Mouse (Mus musculus): Measurements from ENCODE around the gene AA986860.

The AA986860 gene

DNA sequence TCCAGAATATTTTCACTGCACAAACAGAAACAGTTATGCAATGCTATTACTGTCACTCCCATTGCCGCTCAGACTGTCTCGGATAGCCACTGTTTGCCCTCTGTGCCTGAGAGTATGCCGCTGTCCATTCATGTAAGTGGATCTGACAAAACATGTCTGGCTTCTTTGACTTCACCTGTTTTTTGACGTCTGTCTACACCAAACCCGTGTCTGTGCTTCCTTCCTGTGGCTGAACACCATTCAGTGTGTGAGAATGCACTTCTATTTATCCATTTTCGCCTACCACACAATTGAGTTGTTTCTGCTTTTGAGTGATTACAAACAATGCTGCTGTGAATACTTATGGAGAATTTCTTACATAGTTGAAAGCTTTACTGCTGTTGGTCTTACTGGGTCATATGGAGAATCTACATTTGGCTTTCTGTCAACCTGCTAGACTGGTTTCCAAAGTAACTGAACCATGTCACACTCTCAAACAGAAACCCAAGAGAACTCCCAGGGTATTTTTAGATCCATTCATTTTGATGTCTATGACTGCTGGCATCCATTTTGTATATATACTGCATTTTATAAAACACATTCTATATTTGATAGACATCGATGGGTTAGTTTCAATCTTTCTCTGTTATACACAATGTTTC, 44.0 kb downstream of the AA986860 start:
- no peak for DNase-seq (ENCODE audit: low read depth)

DNA sequence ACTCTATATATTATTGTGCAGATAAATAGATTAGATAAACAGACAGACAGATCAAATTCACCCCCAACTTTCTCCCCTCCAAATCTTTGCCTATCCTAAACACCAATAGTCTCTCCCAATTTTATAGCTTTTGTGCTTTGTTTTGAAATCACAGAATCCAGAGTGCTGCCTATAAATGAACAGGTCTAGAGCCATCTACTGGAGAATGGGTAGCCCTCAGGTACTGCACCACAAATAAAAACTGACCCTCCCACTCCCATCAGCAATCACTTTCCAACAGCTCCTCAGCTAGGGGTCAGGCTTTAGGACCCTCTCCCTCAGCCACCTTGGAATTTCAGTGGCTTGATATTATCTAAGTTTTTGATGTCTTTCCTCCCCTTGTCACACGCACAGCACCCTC, 44.9 kb downstream of the AA986860 start:
- peak; percentile 22 for DNase-seq (ENCODE audit: low read depth)

DNA sequence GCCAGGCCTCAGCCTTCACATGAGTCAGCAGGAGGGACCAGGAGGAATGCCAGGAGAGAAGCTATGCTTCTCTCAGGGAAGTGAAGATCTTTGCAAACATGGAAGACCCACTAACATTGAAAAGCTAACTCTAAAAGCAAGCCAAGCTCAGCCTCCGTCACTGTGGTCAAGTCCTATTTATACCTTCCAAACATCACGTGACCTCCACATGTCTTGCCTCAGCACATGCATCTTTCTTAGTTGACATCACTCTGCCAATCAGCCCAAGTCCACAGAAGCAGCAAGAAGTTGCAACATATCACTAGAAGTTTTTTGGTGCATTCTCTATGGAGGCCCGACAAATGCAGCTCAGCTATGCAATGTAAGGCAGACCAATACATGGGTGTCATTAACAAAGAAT, 48.1 kb downstream of the AA986860 start:
- DNase-seq (ENCODE audit: low read depth): no peak

DNA sequence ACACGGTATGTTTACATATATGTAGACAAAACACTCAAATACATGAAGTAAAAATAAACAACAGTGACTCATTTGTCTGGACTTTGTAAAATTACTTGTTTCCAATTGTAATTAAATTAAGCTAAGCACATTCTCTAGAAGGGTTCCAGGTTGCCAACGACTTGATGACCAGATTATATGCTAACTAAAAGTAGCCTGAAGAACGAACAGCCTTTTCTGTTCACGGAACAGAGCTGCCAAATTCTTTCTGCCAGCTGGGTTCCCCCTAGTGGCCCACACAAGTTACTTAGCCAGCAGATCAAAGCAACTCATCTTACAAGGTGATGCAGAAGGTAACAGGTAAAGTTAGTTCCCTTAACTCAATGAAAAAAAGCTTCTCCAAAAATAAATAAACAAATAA, 52.3 kb downstream of the AA986860 start:
- DNase-seq (ENCODE audit: low read depth): peak; percentile 65

DNA sequence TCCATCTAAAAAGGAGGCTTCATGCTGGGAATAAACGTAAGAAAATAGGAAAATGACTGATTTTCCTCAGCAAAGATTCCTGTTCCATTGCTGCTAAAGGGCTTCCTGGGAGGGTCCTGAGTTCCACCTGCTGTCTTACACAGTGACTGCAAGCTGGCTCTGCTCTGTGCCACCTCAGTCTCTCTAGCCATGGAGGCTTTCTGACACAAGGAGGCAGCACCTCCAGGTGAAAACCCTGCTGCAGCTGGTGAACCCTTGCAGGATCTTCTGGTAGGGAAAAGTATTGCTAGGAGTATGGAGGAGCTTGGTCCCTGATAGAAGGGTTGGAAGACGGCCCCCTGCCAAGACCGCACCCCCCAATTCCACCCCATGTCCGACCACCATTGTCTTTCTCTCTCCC, 55.2 kb downstream of the AA986860 start:
- DNase-seq (ENCODE audit: low read depth): no peak

DNA sequence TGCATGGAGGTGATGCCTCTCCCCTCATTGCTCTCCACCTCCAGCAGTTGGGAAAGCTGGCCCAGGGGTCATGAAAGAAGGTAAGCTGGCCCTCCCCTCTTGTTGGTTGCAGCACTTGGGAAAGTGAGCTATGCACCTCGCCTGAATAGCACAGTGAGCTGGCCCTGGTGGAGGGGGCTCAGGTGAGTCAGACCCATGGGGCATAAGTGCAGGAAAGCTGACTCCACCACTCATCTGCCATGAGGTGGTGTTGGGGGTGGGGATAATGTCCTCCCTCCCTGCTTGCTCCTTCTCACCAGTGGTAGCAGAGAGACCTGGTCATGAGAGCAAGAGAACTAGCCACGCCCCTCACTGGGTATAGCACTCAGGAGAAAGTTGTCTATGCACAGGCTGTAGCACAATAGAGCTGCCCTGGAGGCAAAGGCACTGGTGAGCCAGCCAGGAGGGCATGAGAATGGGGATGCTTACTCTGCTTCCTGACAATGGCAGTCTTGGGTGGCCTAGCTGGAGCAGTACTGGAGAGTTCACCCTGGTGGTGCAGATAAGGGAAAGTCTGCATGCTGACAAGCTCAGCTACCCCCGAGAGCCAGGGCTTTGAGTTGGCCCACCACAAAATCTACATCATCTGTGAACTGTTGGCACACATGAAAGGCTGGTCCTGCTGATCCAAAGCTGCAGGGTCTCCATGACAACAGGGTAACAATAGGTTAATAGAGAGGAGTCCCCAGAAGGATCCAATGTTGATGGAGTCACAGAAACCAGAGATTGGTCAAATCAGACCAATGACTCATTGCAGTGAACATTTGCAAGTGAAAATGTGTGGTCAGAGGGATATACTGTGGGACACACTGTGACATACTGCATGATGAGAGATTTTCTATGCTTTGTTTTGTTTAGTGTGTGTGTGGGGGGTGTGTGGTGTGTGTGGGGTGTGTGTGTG, 58.0 kb downstream of the AA986860 start:
- DNase-seq (ENCODE audit: low read depth): no peak

Measured in naive thymus-derived CD4-positive, alpha-beta T cell, adult 2 months (primary cell).